Mouse (Mus musculus) midbrain, embryonic 15.5 days (tissue): ENCODE measurements at regions not wholly inside any gene's neighbourhood (a gene's known extent, or its start where the extent isn't known, plus 50 kb on each side); places are given as distances from the start of the nearest gene placed in this dataset.

Source experiments
- ATAC-seq: fragments of 200-750 bp; cut with Nextera tagmentation; replicated peaks from 2 replicates; pipeline ENCODE4 v1.8.0; 2017; ENCODE audit warnings: moderate TSS enrichment
- H3K27ac ChIP-seq: fragments of 300-500 bp; sonication (generic); 2 replicates; pipeline ENCODE4 v1.5.1; 2015; ENCODE audit warnings: mild to moderate bottlenecking, inconsistent platforms
- H3K27me3 ChIP-seq: fragments of 300-500 bp; sonication (generic); replicated peaks from 2 replicates; pipeline ENCODE4 v1.6.1; 2015; ENCODE audit warnings: inconsistent platforms
- H3K36me3 ChIP-seq: fragments of 300-500 bp; sonication (generic); replicated peaks from 2 replicates; pipeline ENCODE4 v1.6.1; 2015; ENCODE audit warnings: inconsistent platforms
- H3K4me1 ChIP-seq: fragments of 300-500 bp; sonication (generic); 2 replicates; pipeline ENCODE4 v1.6.1; 2015; ENCODE audit warnings: inconsistent platforms
- H3K4me2 ChIP-seq: fragments of 300-500 bp; sonication (generic); 2 replicates; pipeline ENCODE4 v1.6.1; 2015; ENCODE audit warnings: inconsistent platforms, mild to moderate bottlenecking, moderate library complexity
- H3K4me3 ChIP-seq: fragments of 300-500 bp; sonication (generic); 2 replicates; pipeline ENCODE4 v1.5.1; 2015; ENCODE audit warnings: mild to moderate bottlenecking, inconsistent platforms
- H3K9ac ChIP-seq: fragments of 300-500 bp; sonication (generic); 2 replicates; pipeline ENCODE4 v1.6.1; 2015; ENCODE audit warnings: mild to moderate bottlenecking, inconsistent platforms
- H3K9me3 ChIP-seq: fragments of 300-500 bp; sonication (generic); 2 replicates; pipeline ENCODE4 v1.6.1; 2016; ENCODE audit warnings: inconsistent platforms
- WGBS: fragments of 180-500 bp; shearing (Covaris S2); methylation state at CpG from one replicate; pipeline ENCODE4 v1.1.7; 2015; ENCODE audit warnings: mixed read lengths; 5-methylcytosine and 5-hydroxymethylcytosine counted together

DNA sequence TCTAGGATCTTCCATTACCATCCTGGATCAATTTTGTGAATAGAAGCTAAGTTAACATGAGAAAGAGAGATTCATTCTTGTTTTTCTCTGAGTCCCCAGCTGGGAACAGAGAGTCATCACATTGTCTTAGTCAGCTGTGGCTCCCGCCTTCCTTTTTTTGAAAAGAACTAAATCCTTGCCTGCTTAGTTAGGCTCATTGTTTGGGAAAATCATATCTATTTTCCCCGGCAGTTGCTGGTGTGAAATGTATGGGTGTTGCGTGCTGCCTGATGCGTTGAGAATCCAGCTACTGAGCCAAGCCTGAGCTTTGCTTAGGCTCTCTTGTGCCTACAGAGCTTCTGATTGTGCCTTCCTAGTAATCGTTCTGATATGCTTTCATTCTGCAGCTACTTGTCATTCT lies 66.3 kb downstream of the Fam50b start:
- Histone ChIP-seq H3K27ac (no peak overlapping the region), H3K36me3 (no peaks in the 10 kb centered on the region), H3K4me2 (no peak overlapping the region), H3K4me3 (no peak overlapping the region), H3K4me1 (no peaks in the 10 kb centered on the region), H3K9me3 (no peaks in the 10 kb centered on the region), H3K9ac (no peak overlapping the region), H3K27me3 (no peaks in the 10 kb centered on the region)
- WGBS, result 55% methylated on average over 5 of the region's 5 CpGs
- no peak for ATAC-seq

DNA sequence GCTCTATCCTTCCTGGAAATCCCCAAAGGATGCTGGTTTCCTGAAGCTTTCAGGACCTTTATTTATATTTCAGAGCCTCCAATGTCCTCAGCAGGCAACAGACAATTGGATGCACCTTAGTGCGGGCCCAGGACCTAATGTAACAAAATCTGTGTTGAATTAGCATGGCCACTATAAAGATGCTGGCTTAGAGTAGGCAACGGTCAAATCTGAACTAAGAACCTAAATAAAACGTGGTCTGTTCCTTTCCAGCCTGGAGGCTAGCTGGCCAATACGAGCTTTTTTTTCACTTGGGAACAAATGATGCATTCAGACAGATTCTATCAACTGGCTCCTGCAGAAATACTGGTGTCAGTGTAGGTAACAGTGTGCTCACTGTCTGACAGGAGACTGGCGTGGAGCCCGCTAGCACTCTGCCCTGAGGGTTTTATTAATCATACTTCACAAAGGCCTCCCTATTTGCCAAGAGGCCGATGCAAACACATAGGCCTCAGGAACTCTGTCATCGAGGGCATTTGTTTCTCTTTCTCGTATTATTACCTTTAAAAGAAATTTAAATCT lies 68.5 kb upstream of the Prpf4b start:
- Histone ChIP-seq H3K27me3 (no peaks in the 10 kb centered on the region), H3K9me3 (no peaks in the 10 kb centered on the region), H3K4me2 (no peak overlapping the region), H3K27ac (peak overlapping the region; percentile 10; the same call in 1 of the 2 replicates), H3K4me1 (peaks cover 5% of the 10 kb centered on the region), H3K4me3 (no peak overlapping the region), H3K9ac (no peak overlapping the region), H3K36me3 (no peaks in the 10 kb centered on the region)
- peak; percentile 81 for ATAC-seq
- WGBS, result 34% methylated on average over 9 of the region's 9 CpGs

DNA sequence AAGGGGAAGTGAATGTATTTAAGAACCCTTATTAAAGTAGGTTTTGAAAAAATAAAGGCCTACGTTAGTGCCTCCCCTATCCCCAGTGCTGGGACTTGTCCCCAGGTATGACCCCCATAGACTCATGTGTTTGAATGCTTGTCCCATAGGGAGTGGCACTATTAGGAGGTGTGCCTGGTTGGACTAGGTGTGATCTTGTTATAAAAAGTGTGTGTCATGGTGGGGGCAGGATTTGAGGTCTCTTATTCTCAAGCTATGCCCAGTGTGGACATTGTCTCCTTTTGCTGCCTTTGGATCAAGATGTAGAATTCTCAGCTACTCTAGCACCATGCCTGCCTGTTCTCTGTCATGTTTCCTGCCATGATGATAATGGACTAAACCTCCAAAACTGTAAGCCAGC lies 65.6 kb upstream of the Prpf4b start:
- Histone ChIP-seq H3K4me1 (peaks cover 11% of the 10 kb centered on the region), H3K4me2 (no peak overlapping the region), H3K27me3 (no peaks in the 10 kb centered on the region), H3K9ac (no peak overlapping the region), H3K9me3 (no peaks in the 10 kb centered on the region), H3K4me3 (no peak overlapping the region), H3K27ac (no peak overlapping the region), H3K36me3 (no peaks in the 10 kb centered on the region)
- no peak for ATAC-seq
- WGBS, result 89% methylated on average over 1 of the region's 1 CpGs

DNA sequence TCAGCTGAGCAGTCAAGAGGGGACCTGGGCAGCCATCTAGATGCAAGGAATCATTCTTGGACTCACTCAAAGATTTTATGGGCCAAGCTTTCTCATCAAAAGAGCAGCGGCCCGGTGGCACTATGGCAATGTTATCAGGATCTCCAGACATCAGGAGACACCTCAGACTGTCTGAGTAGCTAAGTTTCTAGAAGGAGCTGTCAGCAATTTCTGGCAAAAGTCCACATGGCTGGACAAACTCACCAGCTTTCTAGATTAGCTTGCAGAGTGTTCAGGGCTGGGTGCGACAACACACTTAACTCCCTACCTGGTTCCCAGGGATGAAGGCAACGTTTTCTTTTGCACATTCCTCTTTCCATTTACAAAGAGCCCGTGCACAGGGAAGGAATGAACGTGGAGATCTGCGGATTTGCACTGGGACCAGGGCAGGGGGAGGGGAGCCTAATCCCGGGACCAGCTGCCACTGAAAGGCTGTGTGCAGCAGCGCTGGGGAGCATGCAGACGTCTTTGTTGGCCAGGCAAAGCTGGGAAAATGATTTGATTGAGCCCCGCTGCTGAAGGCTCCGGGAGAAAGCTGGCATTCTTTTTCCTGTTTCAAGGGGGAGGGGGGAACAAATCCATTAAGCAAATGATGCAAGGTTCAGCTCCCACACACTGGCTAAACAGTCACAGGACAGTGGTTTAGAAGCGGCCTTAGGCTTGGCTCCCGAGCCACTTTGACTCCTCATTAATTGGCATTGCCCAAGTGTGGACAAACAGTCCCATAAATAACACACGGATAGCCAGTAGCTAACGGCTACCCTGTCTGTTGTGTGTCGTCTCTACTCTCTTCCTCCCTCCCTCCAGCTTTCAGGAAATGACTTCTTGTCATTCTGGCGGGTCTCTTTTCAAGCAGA lies 60.7 kb upstream of the Prpf4b start:
- Histone ChIP-seq H3K27me3 (no peaks in the 10 kb centered on the region), H3K4me2 (peak overlapping the region; percentile 33), H3K27ac (peak overlapping the region; percentile 77), H3K9ac (peak overlapping the region; percentile 6; the same call in 1 of the 2 replicates), H3K36me3 (no peaks in the 10 kb centered on the region), H3K4me1 (peaks cover 13% of the 10 kb centered on the region), H3K9me3 (no peaks in the 10 kb centered on the region), H3K4me3 (no peak overlapping the region)
- peak; percentile 94 for ATAC-seq
- 8% methylated on average over 18 of the region's 18 CpGs for WGBS

DNA sequence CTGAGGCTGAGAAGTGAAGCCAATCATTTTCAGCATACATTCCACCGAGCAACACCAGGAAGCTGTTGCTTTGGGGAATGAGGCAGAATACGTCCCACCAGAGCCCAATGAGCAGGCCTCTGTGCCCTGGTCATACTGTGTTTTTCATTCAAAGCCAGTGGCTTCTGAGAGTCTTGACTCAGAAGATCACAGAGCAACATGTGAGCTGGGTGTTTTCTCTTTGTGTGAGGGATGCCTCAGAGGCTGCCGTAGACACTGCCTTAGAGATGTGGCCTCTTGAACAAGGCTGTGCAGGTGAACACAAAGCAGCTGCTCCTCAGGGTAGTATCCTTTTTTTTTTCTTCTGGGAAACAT lies 60.1 kb upstream of the Prpf4b start:
- Histone ChIP-seq H3K36me3 (no peaks in the 10 kb centered on the region), H3K4me3 (no peak overlapping the region), H3K27ac (peak overlapping the region; percentile 77), H3K4me1 (peaks cover 13% of the 10 kb centered on the region), H3K9me3 (no peaks in the 10 kb centered on the region), H3K27me3 (no peaks in the 10 kb centered on the region), H3K4me2 (peak overlapping the region; percentile 33), H3K9ac (no peak overlapping the region)
- ATAC-seq, result peak; percentile 63
- 9% methylated on average over 3 of the region's 3 CpGs for WGBS

DNA sequence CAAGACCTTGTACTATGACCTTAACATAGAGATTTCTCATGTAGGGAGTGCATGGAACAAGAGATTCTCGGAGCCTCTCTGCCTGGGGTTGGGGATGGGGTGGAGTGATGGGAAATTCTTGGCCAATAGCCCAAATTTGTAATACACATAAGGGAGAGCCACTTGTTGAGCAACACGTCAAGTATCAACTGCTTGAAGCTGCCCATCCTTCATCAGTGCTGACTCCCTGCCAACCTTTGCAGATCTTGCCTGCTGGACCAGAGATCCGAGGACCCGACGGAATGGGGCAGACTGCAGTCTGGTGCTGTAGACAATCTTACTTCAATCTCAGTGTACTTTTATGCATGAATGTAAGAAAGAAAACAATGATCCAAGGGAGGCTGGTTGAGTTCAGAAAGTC lies 56.9 kb upstream of the Prpf4b start:
- WGBS, result 88% methylated on average over 5 of the region's 5 CpGs
- Histone ChIP-seq H3K9me3 (no peaks in the 10 kb centered on the region), H3K9ac (no peak overlapping the region), H3K36me3 (no peaks in the 10 kb centered on the region), H3K27ac (no peak overlapping the region), H3K4me1 (peaks cover 13% of the 10 kb centered on the region), H3K4me2 (no peak overlapping the region), H3K27me3 (no peaks in the 10 kb centered on the region), H3K4me3 (no peak overlapping the region)
- no peak for ATAC-seq

DNA sequence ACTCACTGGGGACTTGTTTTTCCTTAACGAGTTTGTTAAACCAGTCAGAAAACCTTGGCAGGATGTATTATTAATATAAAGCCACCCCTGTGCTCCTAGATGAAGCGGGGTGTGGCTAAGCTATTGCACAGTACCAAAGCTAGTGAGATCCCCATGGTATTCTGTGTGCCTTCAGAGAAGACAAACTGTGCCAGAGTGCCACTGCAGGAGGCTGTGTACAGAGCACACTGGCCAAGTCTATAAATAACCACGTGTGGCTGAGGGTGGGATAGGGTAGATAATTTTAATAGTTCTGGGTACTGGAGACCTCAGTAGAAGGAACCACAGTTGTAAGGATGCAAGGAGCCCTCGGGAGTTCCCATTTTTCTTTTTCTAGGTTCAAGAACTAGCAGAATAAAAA lies 54.7 kb upstream of the Prpf4b start:
- Histone ChIP-seq H3K9ac (no peak overlapping the region), H3K4me1 (no peaks in the 10 kb centered on the region), H3K27ac (no peak overlapping the region), H3K27me3 (no peaks in the 10 kb centered on the region), H3K4me2 (no peak overlapping the region), H3K4me3 (no peak overlapping the region), H3K36me3 (no peaks in the 10 kb centered on the region), H3K9me3 (no peaks in the 10 kb centered on the region)
- ATAC-seq, result 0 out of 2 replicates have a peak, but pooled peaks have one; percentile 39
- WGBS, result 53% methylated on average over 4 of the region's 4 CpGs

DNA sequence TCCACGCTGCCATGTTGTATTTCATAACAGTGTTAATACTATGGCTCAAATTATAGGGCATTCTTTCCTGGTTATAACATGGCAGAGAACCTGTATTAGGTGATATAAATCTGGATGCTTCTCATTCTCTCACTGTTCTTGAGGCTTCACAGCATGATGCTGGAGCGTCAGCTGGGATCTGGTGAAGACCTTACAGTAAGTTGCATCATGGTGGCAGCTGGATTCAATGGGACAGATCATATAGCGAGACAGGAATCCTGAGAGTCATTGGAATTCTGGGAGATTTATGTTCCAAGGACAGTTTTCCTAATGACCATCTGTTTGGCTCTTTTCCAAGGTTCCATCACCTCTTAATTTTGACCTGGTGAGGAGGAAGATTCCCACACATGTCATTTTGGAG lies 53.2 kb upstream of the Prpf4b start:
- Histone ChIP-seq H3K27me3 (no peaks in the 10 kb centered on the region), H3K27ac (no peak overlapping the region), H3K4me1 (no peaks in the 10 kb centered on the region; the same call in 1 of the 2 replicates), H3K9me3 (no peaks in the 10 kb centered on the region), H3K9ac (no peak overlapping the region), H3K4me3 (no peak overlapping the region), H3K36me3 (no peaks in the 10 kb centered on the region), H3K4me2 (no peak overlapping the region)
- WGBS, result 91% methylated on average over 3 of the region's 3 CpGs
- no peak for ATAC-seq

DNA sequence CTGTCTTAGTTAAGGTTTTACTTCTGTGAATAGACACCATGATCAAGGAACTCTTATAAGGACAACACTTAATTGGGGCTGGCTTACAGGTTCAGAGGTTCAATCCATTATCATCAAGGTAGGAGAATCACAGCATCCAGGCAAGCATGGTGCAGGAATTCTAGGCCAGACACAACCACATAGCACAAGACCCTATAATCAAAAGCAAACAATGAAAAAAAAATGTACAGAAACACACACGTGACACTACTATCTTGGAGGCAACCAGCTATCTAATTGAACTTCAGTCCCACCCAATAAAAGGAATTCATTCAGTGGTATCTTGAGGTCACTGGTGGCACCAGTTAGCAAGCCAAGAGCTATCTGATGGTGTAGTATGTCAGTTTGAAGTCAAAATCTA lies 50.9 kb upstream of the Prpf4b start:
- H3K9me3 ChIP-seq, result no peaks in the 10 kb centered on the region
- ATAC-seq, result no peak
- peaks cover 3% of the 10 kb centered on the region; the same call in 1 of the 2 replicates for H3K4me1 ChIP-seq
- H3K36me3 ChIP-seq, result no peaks in the 10 kb centered on the region
- no peak overlapping the region for H3K27ac ChIP-seq
- no peaks in the 10 kb centered on the region for H3K27me3 ChIP-seq
- H3K4me3 ChIP-seq, result no peak overlapping the region
- no peak overlapping the region for H3K9ac ChIP-seq
- H3K4me2 ChIP-seq, result no peak overlapping the region
- WGBS, result 91% methylated on average over 1 of the region's 1 CpGs
